Mouse (Mus musculus): ENCODE results near the gene Angpt4. TPM values are rescaled to one million over a fixed set of nuclear protein-coding genes. Genes with fewer than 3 reads are reported as not detected.
A peak's percentile ranks its signal among the peaks of the same experiment; 100 is the strongest.

The Angpt4 gene
- polyA plus RNA-seq, 1 experiment from 2014 or later: 0.08 TPM

DNA sequence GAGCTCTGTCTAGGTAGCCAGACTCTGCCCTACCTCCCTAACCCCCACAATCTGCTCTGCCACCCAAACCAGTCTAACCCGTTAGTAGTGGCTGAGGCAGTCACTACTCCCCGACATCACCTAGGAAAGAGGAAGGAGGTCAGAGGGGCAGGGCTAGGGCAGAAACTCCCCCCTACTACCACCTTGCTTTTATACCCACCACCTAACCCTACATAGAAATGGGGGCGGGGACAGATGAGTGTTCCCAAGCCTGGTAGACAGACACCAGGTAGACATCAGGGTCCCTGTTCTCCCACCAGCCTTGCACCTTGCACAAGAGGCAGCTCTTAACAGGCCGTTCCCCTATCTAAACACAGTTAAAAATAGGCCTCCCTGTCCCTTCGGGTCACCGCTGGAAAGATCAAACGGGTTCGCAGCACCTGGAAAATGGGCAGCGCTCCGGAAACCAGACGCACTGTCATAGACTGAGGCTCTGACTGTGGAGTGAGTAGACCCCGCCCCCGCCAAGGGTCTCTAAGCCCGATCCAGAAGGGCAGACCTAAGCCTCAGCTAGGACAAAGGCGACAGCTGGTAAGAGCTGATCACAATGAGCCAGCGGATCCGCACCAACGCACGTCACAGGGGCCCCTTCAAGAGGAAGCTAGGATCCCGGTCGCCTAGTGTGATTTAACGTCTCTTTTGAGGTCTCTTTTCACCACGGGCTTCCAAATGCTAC, 62.0 kb downstream of the Angpt4 start:
- ATAC-seq (ENCODE audit: low FRiP score) (peak; percentile 28), DNase-seq (ENCODE audit: low spot score) (peak; percentile 53)
- Histone ChIP-seq H3K36me3 (replicated peaks; ENCODE audit: control insufficient read depth, insufficient read depth) (no peaks in the 10 kb centered on the region), H3K4me2 (replicated peaks) (peak overlapping the region; percentile 58), H3K4me1 (replicated peaks; ENCODE audit: control insufficient read depth, insufficient read depth, low read length) (peaks cover 47% of the 10 kb centered on the region), H3K27ac (peak overlapping the region; percentile 51; the same call in 1 of the 2 replicates), H3K9ac (peak overlapping the region; percentile 51), H3K9me3 (ENCODE audit: control insufficient read depth, low read length) (no peaks in the 10 kb centered on the region), H3K27me3 (ENCODE audit: control insufficient read depth, insufficient read depth, low read length) (no peaks in the 10 kb centered on the region), H3K4me3 (replicated peaks; ENCODE audit: low read length) (peak overlapping the region; percentile 29)
- 13% methylated on average over 23 of the region's 23 CpGs for whole genome bisulfite sequencing

DNA sequence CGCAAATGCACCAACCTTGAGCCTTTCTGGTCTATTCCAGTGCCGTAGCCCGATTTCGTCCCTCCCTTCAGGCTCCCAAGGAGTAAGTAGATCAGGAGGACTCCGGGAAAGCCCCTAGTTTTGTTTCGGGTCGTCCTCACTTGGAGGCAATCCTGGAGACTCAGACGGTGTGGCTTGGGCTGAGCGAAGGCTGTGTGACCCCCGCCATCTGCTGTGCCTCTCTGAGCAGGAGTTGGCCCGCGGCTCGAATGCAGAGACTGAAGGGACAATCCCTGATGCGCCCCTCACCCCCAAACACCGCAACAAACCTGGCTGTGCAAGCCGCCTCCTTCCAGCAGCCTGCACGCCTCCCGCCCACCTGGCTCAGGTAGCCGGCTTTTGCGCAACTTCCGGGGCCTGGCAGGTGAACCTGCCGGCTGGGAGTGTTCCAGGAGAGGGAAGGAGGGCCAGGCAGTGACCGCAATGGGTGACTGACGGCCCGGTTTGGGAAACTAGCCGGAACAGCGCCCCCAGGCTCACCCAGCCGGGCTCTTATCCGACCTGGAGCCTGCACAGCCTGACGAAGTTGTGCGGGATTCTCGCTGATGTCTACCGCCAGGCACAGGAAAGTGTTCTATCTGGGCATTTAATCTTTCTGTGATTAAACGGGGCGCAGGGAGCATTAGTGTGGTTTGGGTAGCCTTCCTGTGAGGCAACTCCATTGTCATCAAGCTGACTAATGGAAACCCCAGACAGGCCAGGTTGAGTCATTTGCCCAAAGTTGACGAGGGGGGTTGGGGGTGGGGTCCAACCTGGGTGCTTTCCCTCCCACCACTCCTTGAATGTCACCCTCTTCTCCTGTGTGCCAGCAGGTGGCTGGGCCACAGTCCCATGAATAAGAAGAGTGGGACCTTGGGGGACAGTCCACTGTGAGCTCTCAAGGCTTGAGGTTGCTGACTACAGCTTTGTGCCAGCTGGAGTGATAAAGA, 62.9 kb downstream of the Angpt4 start:
- peaks cover 40% of the 10 kb centered on the region for H3K4me1 ChIP-seq (replicated peaks; ENCODE audit: control insufficient read depth, insufficient read depth, low read length)
- peak overlapping the region; percentile 58 for H3K4me2 ChIP-seq (replicated peaks)
- H3K9ac ChIP-seq: peak overlapping the region; percentile 51
- ATAC-seq (ENCODE audit: low FRiP score): no peak
- H3K4me3 ChIP-seq (replicated peaks; ENCODE audit: low read length): peak overlapping the region; percentile 29
- 7% methylated on average over 36 of the region's 36 CpGs for WGBS
- no peaks in the 10 kb centered on the region for H3K9me3 ChIP-seq (ENCODE audit: control insufficient read depth, low read length)
- DNase-seq (ENCODE audit: low spot score): no peak
- no peaks in the 10 kb centered on the region for H3K27me3 ChIP-seq (ENCODE audit: control insufficient read depth, insufficient read depth, low read length)
- H3K27ac ChIP-seq: peak overlapping the region; percentile 51; the same call in 1 of the 2 replicates
- H3K36me3 ChIP-seq (replicated peaks; ENCODE audit: control insufficient read depth, insufficient read depth): no peaks in the 10 kb centered on the region

DNA sequence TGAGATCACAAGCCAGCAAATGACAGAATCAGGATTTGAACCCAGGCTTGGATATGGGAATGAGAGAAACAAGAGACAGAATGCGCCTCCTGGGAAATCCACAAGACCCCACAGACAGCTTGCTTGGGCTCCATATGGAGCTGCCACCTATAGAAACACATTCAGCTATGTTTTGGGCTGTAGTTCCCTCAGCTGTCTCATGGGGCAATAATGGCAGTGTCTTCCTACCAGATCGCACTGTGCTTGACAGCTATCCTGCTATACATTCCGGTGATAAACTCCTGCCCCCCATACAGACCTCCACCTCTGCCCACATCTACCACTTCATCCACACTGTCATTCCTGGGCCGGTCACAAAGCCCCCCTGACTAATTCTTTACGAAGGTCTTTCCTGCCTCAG, 64.3 kb downstream of the Angpt4 start:
- H3K27me3 ChIP-seq (ENCODE audit: control insufficient read depth, insufficient read depth, low read length): no peaks in the 10 kb centered on the region
- no peak overlapping the region for H3K4me3 ChIP-seq (replicated peaks; ENCODE audit: low read length)
- H3K4me1 ChIP-seq (replicated peaks; ENCODE audit: control insufficient read depth, insufficient read depth, low read length): peaks cover 34% of the 10 kb centered on the region
- H3K9ac ChIP-seq: no peak overlapping the region
- ATAC-seq (ENCODE audit: low FRiP score) (no peak), DNase-seq (ENCODE audit: low spot score) (no peak)
- no peak overlapping the region for H3K27ac ChIP-seq
- H3K36me3 ChIP-seq (replicated peaks; ENCODE audit: control insufficient read depth, insufficient read depth): no peaks in the 10 kb centered on the region
- H3K4me2 ChIP-seq (replicated peaks): no peak overlapping the region
- WGBS: 81% methylated on average over 5 of the region's 5 CpGs
- H3K9me3 ChIP-seq (ENCODE audit: control insufficient read depth, low read length): no peaks in the 10 kb centered on the region

GRCm38 (mm10) chr2:151976067-151976466, 65.1 kb downstream of the Angpt4 start:
- Histone ChIP-seq H3K4me2 (replicated peaks) (no peak overlapping the region), H3K27ac (no peak overlapping the region), H3K27me3 (ENCODE audit: control insufficient read depth, insufficient read depth, low read length) (no peaks in the 10 kb centered on the region), H3K36me3 (replicated peaks; ENCODE audit: control insufficient read depth, insufficient read depth) (no peaks in the 10 kb centered on the region), H3K4me1 (replicated peaks; ENCODE audit: control insufficient read depth, insufficient read depth, low read length) (peaks cover 37% of the 10 kb centered on the region), H3K9ac (no peak overlapping the region), H3K4me3 (replicated peaks; ENCODE audit: low read length) (no peak overlapping the region), H3K9me3 (ENCODE audit: control insufficient read depth, low read length) (no peaks in the 10 kb centered on the region)
- ATAC-seq (ENCODE audit: low FRiP score) (no peak), DNase-seq (ENCODE audit: low spot score) (no peak)
- 81% methylated on average over 3 of the region's 3 CpGs for WGBS

DNA sequence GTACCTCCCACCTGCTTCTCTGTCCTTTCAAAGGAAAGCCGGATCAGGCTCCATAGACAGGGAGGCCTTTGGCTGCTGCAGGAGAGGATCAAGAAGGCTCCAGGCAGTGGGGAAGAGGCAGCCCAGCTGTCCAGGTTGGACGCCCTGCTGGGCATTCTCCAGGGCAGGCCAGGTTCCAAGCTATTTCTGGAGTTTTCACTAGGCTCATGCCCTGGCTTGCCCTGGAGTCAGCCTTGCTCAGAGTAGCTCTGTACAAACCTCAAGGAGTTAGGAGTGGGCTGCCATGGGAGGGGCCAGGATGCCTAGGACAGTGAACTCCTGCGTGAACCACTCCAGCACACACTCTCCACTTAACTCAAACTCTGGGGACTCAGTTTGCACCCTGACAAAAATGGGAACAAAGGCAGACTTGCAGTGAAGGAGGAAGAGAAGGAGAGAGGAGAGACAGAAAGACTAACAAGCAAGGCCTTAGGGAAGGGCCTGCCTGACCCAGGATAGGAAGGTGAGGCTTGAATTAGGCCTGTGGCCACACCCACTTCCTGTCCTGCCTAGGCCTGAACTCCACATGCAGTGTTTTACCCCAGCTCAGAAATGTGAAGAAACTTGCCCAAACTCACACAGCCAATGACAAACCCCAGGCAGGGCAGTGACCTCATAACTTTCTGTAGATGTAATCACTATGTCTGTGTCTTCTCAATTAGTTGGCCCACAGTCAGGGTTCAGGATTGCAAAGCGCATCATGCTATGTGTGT, 66.9 kb downstream of the Angpt4 start:
- DNase-seq (ENCODE audit: low spot score): no peak
- Histone ChIP-seq H3K27ac (no peak overlapping the region), H3K9me3 (ENCODE audit: control insufficient read depth, low read length) (no peaks in the 10 kb centered on the region), H3K4me2 (replicated peaks) (no peak overlapping the region), H3K27me3 (ENCODE audit: control insufficient read depth, insufficient read depth, low read length) (no peaks in the 10 kb centered on the region), H3K9ac (no peak overlapping the region), H3K4me3 (replicated peaks; ENCODE audit: low read length) (no peak overlapping the region), H3K36me3 (replicated peaks; ENCODE audit: control insufficient read depth, insufficient read depth) (no peaks in the 10 kb centered on the region), H3K4me1 (replicated peaks; ENCODE audit: control insufficient read depth, insufficient read depth, low read length) (peaks cover 30% of the 10 kb centered on the region)
- WGBS: 73% methylated on average over 4 of the region's 4 CpGs
- no peak for ATAC-seq (ENCODE audit: low FRiP score)

- Histone ChIP-seq H3K27ac (no peak overlapping the region), H3K9me3 (ENCODE audit: control insufficient read depth, low read length) (no peaks in the 10 kb centered on the region), H3K4me3 (replicated peaks; ENCODE audit: low read length) (no peak overlapping the region), H3K27me3 (ENCODE audit: control insufficient read depth, insufficient read depth, low read length) (no peaks in the 10 kb centered on the region), H3K4me1 (replicated peaks; ENCODE audit: control insufficient read depth, insufficient read depth, low read length) (peaks cover 24% of the 10 kb centered on the region), H3K4me2 (replicated peaks) (peak overlapping the region; percentile 95; the same call in 1 of the 2 replicates), H3K9ac (no peak overlapping the region), H3K36me3 (replicated peaks; ENCODE audit: control insufficient read depth, insufficient read depth) (no peaks in the 10 kb centered on the region)
- WGBS: 63% methylated on average over 6 of the region's 6 CpGs
- DNase-seq (ENCODE audit: low spot score) (no peak), ATAC-seq (ENCODE audit: low FRiP score) (no peak)
Observed at GRCm38 (mm10) chr2:151978494-151978893, 67.5 kb downstream of the Angpt4 start.

DNA sequence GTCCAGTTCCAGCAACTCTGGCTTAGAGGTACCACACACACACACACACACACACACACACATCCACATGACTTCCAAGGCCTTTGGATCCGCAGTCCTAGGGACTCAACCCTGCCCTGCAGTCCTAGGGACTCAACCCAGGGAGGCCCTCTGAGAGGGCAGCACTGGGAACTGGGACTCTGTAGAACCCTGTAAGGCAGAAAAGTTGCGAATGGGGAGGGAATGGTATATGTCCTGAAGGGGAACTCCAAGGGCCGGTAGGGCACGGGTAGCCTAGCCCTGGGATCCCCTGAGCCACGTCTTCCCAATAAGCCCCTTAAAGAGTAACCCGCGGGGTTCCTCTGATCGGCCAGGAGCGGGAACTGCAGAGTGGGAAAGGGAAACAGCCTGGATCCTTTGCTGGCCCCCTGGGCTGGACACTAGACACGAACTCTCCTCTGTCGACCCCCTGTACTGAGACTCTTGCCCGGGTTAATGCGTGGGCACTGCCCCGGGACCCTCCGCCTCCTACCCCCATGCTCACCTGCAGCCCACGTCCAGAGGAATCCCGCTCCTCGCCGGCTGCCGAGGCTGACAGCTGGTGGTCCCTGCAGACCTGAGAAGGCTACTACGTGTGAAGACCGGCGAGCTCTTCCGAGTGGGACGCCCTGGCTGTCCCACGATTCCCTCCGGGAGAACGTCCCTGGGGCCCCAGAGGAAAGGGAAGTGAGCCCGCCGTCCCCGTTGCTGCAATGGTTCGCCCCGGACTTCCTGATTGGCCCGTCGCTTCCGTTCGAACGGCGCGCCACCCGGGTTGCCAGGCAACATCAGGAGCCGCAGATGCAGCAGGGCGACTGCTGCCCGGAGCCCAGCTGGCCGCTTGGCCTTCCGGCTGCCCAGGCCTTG, 68.7 kb downstream of the Angpt4 start, which contains the start of gene Fam110a:
Gene Fam110a (minus strand): TSS at position 750 of the 885 bp plus-strand sequence.
- Histone ChIP-seq H3K4me2 (replicated peaks) (peak within 1 kb of the TSS; percentile 95), H3K4me3 (replicated peaks; ENCODE audit: low read length) (peak within 1 kb of the TSS; percentile 62), H3K27ac (peak within 1 kb of the TSS; percentile 55), H3K36me3 (replicated peaks; ENCODE audit: control insufficient read depth, insufficient read depth) (no peaks in the 10 kb centered on the region), H3K9ac (peak within 1 kb of the TSS; percentile 68), H3K9me3 (ENCODE audit: control insufficient read depth, low read length) (no peaks in the 10 kb centered on the region), H3K4me1 (replicated peaks; ENCODE audit: control insufficient read depth, insufficient read depth, low read length) (peaks cover 16% of the 10 kb centered on the region), H3K27me3 (ENCODE audit: control insufficient read depth, insufficient read depth, low read length) (no peaks in the 10 kb centered on the region)
- ATAC-seq (ENCODE audit: low FRiP score) (peak; percentile 90), DNase-seq (ENCODE audit: low spot score) (peak; percentile 85)
- WGBS: under 1% methylated on average over 46 of the region's 46 CpGs

GRCm38 (mm10) chr2:151980355-151980693, 69.3 kb downstream of the Angpt4 start:
- Histone ChIP-seq H3K36me3 (replicated peaks; ENCODE audit: control insufficient read depth, insufficient read depth) (no peaks in the 10 kb centered on the region), H3K4me3 (replicated peaks; ENCODE audit: low read length) (peak overlapping the region; percentile 62), H3K9ac (peak overlapping the region; percentile 68; the same call in 1 of the 2 replicates), H3K27me3 (ENCODE audit: control insufficient read depth, insufficient read depth, low read length) (no peaks in the 10 kb centered on the region), H3K27ac (peak overlapping the region; percentile 55; the same call in 1 of the 2 replicates), H3K4me2 (replicated peaks) (peak overlapping the region; percentile 95), H3K9me3 (ENCODE audit: control insufficient read depth, low read length) (no peaks in the 10 kb centered on the region), H3K4me1 (replicated peaks; ENCODE audit: control insufficient read depth, insufficient read depth, low read length) (peaks cover 16% of the 10 kb centered on the region)
- no peak for ATAC-seq (ENCODE audit: low FRiP score)
- no peak for DNase-seq (ENCODE audit: low spot score)
- 41% methylated on average over 3 of the region's 3 CpGs for WGBS

Measured in hindbrain, embryonic 14.5 days (tissue).